Mouse (Mus musculus) c-Kit-positive CD71-positive TER-119-negative erythroid progenitor cells, embryonic 14.5 days (primary cell): ENCODE measurements around the gene Nrxn3.

ENCODE experiments used
- DNase-seq: peaks from one replicate; pipeline ENCODE4 v3.0.0-alpha.2; 2013; ENCODE audit warnings: low read depth

Nrxn3 gene

GRCm38 (mm10) chr12:90331806-90332205 lies 1609.1 kb downstream of the Nrxn3 start:
- no peak for DNase-seq

- DNase-seq, result no peak
These were observed 1609.8 kb downstream of the Nrxn3 start for GRCm38 (mm10) chr12:90332459-90332858.

GRCm38 (mm10) chr12:90337496-90338228 lies 1615.0 kb downstream of the Nrxn3 start:
- DNase-seq, result no peak

- no peak for DNase-seq
These were observed 1615.5 kb downstream of the Nrxn3 start for GRCm38 (mm10) chr12:90338229-90338557.
